Mouse (Mus musculus): Measurements from ENCODE around the gene Pid1. TPM values are rescaled to one million over a fixed set of nuclear protein-coding genes. Genes with fewer than 3 reads are reported as not detected.

Gene Pid1
- polyA plus RNA-seq, 1 experiment from 2014 or later, result 21.4 TPM

DNA sequence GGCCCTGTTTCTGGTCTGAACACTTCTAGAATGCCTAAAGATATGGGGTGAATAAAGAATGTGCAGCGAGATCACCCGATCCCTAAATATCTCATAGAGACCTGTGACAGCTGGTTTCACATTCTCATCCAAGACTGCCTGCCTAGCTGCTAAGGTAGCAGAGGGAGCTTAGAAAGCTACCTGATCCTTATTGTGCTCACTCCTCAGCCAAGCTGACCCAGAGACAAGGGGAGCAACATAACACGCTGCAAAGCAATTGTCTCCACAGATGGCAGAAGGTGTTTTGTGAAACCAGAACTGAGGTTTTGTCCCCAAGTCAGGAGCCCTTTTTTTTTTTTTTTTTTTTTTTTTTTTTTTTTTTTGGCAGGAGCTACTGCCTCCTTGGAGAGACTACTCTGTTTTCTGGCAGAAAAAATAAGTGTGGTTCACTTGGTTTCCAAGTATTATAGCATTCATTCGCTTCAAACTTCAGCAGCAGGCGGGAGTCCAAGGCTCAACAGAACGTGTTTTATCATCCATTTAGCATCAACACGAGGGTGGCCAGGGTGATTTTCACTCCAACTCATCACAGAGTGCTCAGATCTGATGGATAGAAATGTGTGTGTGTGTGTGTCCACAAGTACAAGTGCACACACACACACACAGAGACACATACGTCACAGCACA lies 22.6 kb upstream of the Pid1 start:
- Histone ChIP-seq H3K4me3 (replicated peaks) (no peak overlapping the region), H3K9me3 (no peaks in the 10 kb centered on the region), H3K9ac (no peak overlapping the region), H3K4me1 (no peaks in the 10 kb centered on the region), H3K27me3 (replicated peaks) (no peaks in the 10 kb centered on the region), H3K36me3 (no peaks in the 10 kb centered on the region), H3K27ac (no peak overlapping the region), H3K4me2 (no peak overlapping the region)
- no peak for ATAC-seq (ENCODE audit: insufficient read depth, low FRiP score, low read depth)
- 78% methylated on average over 8 of the region's 8 CpGs for WGBS

- Histone ChIP-seq H3K36me3 (no peaks in the 10 kb centered on the region), H3K27me3 (replicated peaks) (no peaks in the 10 kb centered on the region), H3K9me3 (no peaks in the 10 kb centered on the region), H3K4me1 (no peaks in the 10 kb centered on the region), H3K4me3 (replicated peaks) (no peak overlapping the region), H3K4me2 (no peak overlapping the region), H3K9ac (no peak overlapping the region), H3K27ac (no peak overlapping the region)
- ATAC-seq (ENCODE audit: insufficient read depth, low FRiP score, low read depth), result no peak
- 58% methylated on average over 1 of the region's 1 CpGs for WGBS
Observed at GRCm38 (mm10) chr1:84382709-84383108, 18.7 kb upstream of the Pid1 start.

GRCm38 (mm10) chr1:84382064-84382463 lies 18.1 kb upstream of the Pid1 start:
- H3K9ac ChIP-seq, result no peak overlapping the region
- WGBS, result 94% methylated on average over 5 of the region's 5 CpGs
- H3K4me3 ChIP-seq (replicated peaks), result no peak overlapping the region
- no peaks in the 10 kb centered on the region for H3K4me1 ChIP-seq
- no peak for ATAC-seq (ENCODE audit: insufficient read depth, low FRiP score, low read depth)
- no peak overlapping the region for H3K27ac ChIP-seq
- H3K36me3 ChIP-seq, result no peaks in the 10 kb centered on the region
- H3K27me3 ChIP-seq (replicated peaks), result no peaks in the 10 kb centered on the region
- H3K4me2 ChIP-seq, result no peak overlapping the region
- H3K9me3 ChIP-seq, result no peaks in the 10 kb centered on the region

DNA sequence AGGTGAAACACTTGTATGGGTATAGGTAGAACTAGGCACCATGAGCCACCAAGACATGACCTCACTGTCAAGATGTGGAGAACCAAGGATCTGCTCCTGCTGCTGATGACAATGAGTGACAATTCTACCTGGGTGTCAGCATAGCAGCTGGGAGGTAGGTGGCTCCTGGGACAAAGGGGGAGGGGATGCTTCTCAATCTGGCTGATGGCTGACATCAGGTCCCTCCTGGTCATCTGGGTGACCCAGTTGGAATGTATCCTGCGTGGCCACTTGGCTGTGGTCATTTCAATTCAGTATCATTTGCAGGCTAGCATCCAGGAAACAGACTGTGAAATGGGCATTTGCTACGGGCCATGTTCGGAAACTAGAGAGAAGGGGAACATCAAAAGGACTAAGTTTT lies 16.9 kb upstream of the Pid1 start:
- no peak for ATAC-seq (ENCODE audit: insufficient read depth, low FRiP score, low read depth)
- Histone ChIP-seq H3K9me3 (no peaks in the 10 kb centered on the region), H3K36me3 (no peaks in the 10 kb centered on the region), H3K27ac (no peak overlapping the region), H3K9ac (no peak overlapping the region), H3K4me3 (replicated peaks) (no peak overlapping the region), H3K27me3 (replicated peaks) (no peaks in the 10 kb centered on the region), H3K4me1 (no peaks in the 10 kb centered on the region), H3K4me2 (no peak overlapping the region)
- WGBS, result 83% methylated on average over 3 of the region's 3 CpGs

GRCm38 (mm10) chr1:84367733-84368132 lies 3.8 kb upstream of the Pid1 start:
- no peak overlapping the region for H3K27ac ChIP-seq
- ATAC-seq (ENCODE audit: insufficient read depth, low FRiP score, low read depth), result no peak
- H3K27me3 ChIP-seq (replicated peaks), result no peaks in the 10 kb centered on the region
- no peak overlapping the region for H3K4me2 ChIP-seq
- no peaks in the 10 kb centered on the region for H3K36me3 ChIP-seq
- WGBS, result 61% methylated on average over 3 of the region's 3 CpGs
- no peak overlapping the region for H3K4me3 ChIP-seq (replicated peaks)
- H3K9me3 ChIP-seq, result no peaks in the 10 kb centered on the region
- H3K4me1 ChIP-seq, result no peaks in the 10 kb centered on the region
- H3K9ac ChIP-seq, result no peak overlapping the region

DNA sequence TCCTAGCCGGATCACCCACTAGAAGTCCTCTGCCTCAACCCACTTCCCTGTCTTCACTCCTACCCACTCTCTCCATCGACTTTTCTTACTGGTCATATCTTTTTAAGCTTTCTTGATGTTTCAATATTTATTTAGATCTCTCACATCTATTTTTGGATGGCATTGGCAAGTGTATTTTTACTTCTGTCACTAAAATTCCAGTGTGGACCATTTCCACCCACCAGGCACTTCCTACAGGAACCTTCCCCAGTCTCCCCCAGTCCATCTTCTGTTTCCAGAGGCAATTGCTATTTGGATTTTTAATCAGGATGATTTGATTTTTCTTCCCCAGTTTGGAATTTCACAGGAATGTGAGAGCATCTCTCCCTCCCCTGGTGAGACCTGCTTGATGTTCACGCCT lies 2.6 kb upstream of the Pid1 start:
- Histone ChIP-seq H3K27ac (no peak overlapping the region), H3K36me3 (no peaks in the 10 kb centered on the region), H3K9ac (no peak overlapping the region), H3K4me1 (no peaks in the 10 kb centered on the region), H3K27me3 (replicated peaks) (no peaks in the 10 kb centered on the region), H3K9me3 (no peaks in the 10 kb centered on the region), H3K4me3 (replicated peaks) (no peak overlapping the region), H3K4me2 (no peak overlapping the region)
- no peak for ATAC-seq (ENCODE audit: insufficient read depth, low FRiP score, low read depth)
- WGBS, result 68% methylated on average over 3 of the region's 3 CpGs

GRCm38 (mm10) chr1:84362709-84363617 lies 1.0 kb downstream of the Pid1 start:
- no peak for ATAC-seq (ENCODE audit: insufficient read depth, low FRiP score, low read depth)
- H3K36me3 ChIP-seq, result no peaks in the 10 kb centered on the region
- H3K27me3 ChIP-seq (replicated peaks), result no peaks in the 10 kb centered on the region
- H3K9me3 ChIP-seq, result no peaks in the 10 kb centered on the region
- H3K4me3 ChIP-seq (replicated peaks), result no peak overlapping the region
- no peak overlapping the region for H3K4me2 ChIP-seq
- H3K9ac ChIP-seq, result no peak overlapping the region
- WGBS, result 75% methylated on average over 7 of the region's 7 CpGs
- no peaks in the 10 kb centered on the region for H3K4me1 ChIP-seq
- H3K27ac ChIP-seq, result no peak overlapping the region

DNA sequence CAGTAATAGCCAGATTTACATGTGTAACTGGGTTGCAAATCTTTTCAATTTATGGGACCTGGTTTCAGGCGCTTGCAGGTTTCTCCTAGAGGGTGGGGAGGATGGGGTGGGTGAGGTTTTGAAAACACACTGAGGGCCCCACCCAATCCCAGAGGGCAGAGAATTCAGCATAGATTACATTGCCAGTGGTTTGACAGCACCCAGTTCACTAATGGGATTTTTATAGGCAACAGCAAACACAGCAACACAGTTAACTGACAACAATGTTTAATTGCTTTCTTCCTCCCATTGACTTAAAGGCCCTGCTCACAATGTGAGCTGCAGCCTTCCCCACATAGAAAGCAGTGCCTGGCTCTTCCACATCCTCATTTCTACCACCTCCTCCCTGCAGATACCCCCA lies 1.8 kb downstream of the Pid1 start:
- no peak overlapping the region for H3K4me2 ChIP-seq
- 0 out of 2 replicates have a peak, but pooled peaks have one; percentile 25 for ATAC-seq (ENCODE audit: insufficient read depth, low FRiP score, low read depth)
- no peaks in the 10 kb centered on the region for H3K4me1 ChIP-seq
- 52% methylated on average over 1 of the region's 1 CpGs for WGBS
- no peaks in the 10 kb centered on the region for H3K9me3 ChIP-seq
- no peak overlapping the region for H3K4me3 ChIP-seq (replicated peaks)
- no peak overlapping the region for H3K27ac ChIP-seq
- no peaks in the 10 kb centered on the region for H3K36me3 ChIP-seq
- no peaks in the 10 kb centered on the region for H3K27me3 ChIP-seq (replicated peaks)
- no peak overlapping the region for H3K9ac ChIP-seq

DNA sequence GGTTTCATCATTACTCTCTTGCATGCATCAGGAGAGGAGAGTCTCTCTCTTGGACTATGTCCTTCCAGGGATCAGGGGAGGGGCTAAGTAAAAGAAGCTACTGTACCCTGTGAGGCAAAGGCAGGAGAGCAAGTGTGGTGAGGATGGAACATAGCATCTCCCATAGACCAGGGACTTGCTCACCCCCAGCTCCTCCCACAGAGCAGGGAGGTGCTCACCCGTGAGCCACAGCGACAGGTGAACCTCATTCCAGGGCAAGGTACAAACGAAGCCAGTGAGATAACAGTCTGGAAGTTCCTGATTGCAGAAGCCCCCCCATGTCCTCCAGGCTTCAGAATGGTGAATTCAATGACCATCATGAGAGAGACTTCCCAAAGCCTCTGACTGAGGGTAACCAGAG lies 2.6 kb downstream of the Pid1 start:
- Histone ChIP-seq H3K9me3 (no peaks in the 10 kb centered on the region), H3K4me2 (no peak overlapping the region), H3K27me3 (replicated peaks) (no peaks in the 10 kb centered on the region), H3K4me3 (replicated peaks) (no peak overlapping the region), H3K4me1 (no peaks in the 10 kb centered on the region), H3K27ac (no peak overlapping the region), H3K9ac (no peak overlapping the region), H3K36me3 (no peaks in the 10 kb centered on the region)
- peak; percentile 41; the same call in 1 of the 2 replicates for ATAC-seq (ENCODE audit: insufficient read depth, low FRiP score, low read depth)
- 71% methylated on average over 3 of the region's 3 CpGs for WGBS

- WGBS, result 78% methylated on average over 6 of the region's 6 CpGs
- no peaks in the 10 kb centered on the region for H3K36me3 ChIP-seq
Observed at GRCm38 (mm10) chr1:84359611-84360500, 4.1 kb downstream of the Pid1 start.

DNA sequence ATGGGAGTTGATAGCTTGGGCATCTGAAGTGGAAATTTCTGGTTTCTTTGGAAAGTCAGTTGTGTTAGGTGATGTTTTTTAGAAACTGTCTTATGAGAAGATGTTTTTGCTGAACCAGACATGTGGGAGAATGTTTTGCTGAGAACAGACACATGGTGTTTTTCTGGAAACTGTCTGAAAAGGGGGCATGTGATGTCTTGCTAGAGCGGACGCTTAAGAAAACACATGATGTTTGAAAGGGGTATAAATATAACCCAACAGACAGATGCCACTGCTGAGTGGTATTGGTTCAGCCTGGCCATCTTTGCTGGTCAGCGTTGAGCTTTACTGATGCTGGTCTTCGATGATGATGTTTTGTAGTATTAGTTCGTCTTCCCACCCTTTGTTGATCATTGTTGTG lies 6.8 kb downstream of the Pid1 start:
- Histone ChIP-seq H3K4me1 (no peaks in the 10 kb centered on the region), H3K36me3 (no peaks in the 10 kb centered on the region), H3K27ac (no peak overlapping the region), H3K4me3 (replicated peaks) (no peak overlapping the region), H3K9ac (no peak overlapping the region), H3K9me3 (no peaks in the 10 kb centered on the region), H3K27me3 (replicated peaks) (no peaks in the 10 kb centered on the region), H3K4me2 (no peak overlapping the region)
- WGBS, result 78% methylated on average over 5 of the region's 5 CpGs
- no peak for ATAC-seq (ENCODE audit: insufficient read depth, low FRiP score, low read depth)

More at GRCm38 (mm10) chr1:84359611-84360500, 4.1 kb downstream of the Pid1 start:
- Histone ChIP-seq H3K9me3 (no peaks in the 10 kb centered on the region), H3K9ac (no peak overlapping the region), H3K4me2 (no peak overlapping the region), H3K27ac (no peak overlapping the region), H3K27me3 (replicated peaks) (no peaks in the 10 kb centered on the region), H3K4me1 (no peaks in the 10 kb centered on the region), H3K4me3 (replicated peaks) (no peak overlapping the region)
- no peak for ATAC-seq (ENCODE audit: insufficient read depth, low FRiP score, low read depth)
